Mouse (Mus musculus) subcutaneous adipose tissue, adult 2 months (tissue): ENCODE results near the gene Scgb1b27. TPM values are rescaled to one million over a fixed set of nuclear protein-coding genes. Genes with fewer than 3 reads are reported as not detected.

Experiments
- polyA plus RNA-seq: library from polyadenylated mRNA; depleted of rRNA; stranded (reverse); fragments of >200 nt; gene quantifications from 2 replicates; pipeline ENCODE4 v1.2.3, GENCODE M21; 2012; ENCODE audit warnings: low replicate concordance; rRNA removed

Scgb1b27 gene
- not detected in 2 replicates for polyA plus RNA-seq

GRCm38 (mm10) chr7:34021183-34021582, at the start of gene Scgb1b27:
Gene Scgb1b27, plus strand, starts transcription at chr7:34021483.

DNA sequence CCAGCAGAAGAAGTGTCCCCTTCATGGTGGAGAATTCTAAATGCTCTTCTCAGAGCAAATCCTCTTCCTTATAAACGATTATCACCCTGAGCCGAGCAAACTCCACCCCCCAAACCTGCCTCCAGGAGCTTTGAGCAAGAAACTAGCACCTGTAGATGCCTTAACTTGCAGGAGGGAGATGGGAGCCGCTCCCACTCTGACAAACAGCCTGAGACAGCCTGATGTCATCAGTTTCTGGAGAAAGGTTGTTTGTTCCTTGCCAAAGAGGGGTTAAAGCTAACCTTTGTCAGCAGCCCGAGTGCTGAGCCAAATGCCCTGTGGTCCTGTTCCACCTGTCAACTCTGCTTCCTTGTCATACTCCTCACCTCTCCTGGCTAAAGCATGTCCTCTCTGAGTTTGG, 7.4 kb upstream of the Scgb1b27 start, which contains the start of gene Scgb2b27:
Gene Scgb2b27 (minus strand): TSS at position 101 of the 400 bp plus-strand sequence.

Other genes with a start within 250 kb of the Scgb1b27 start
- not detected in 2 replicates for gene Scgb2b26, start 76.4 kb upstream of the Scgb1b27 start, polyA plus RNA-seq
- not detected in 2 replicates for gene Scgb2b27, start 7.5 kb upstream of the Scgb1b27 start, polyA plus RNA-seq
- gene Scgb1b30, start 73.9 kb downstream of the Scgb1b27 start, polyA plus RNA-seq, result not detected in 2 replicates
- gene Wtip, start 111.8 kb downstream of the Scgb1b27 start, polyA plus RNA-seq, result 27.8 and 42.8 TPM in 2 replicates
- 52.8 and 63.0 TPM in 2 replicates for gene Uba2, start 148.1 kb downstream of the Scgb1b27 start, polyA plus RNA-seq
- gene Pdcd2l, start 175.2 kb downstream of the Scgb1b27 start, polyA plus RNA-seq, result 21.2 and 27.0 TPM in 2 replicates
- 358 and 363 TPM in 2 replicates for gene Gpi1, start 208.9 kb downstream of the Scgb1b27 start, polyA plus RNA-seq
- not detected in 2 replicates for gene Gm6096, start 229.6 kb downstream of the Scgb1b27 start, polyA plus RNA-seq